Mouse (Mus musculus): ENCODE measurements around the gene Irf6.

DNA sequence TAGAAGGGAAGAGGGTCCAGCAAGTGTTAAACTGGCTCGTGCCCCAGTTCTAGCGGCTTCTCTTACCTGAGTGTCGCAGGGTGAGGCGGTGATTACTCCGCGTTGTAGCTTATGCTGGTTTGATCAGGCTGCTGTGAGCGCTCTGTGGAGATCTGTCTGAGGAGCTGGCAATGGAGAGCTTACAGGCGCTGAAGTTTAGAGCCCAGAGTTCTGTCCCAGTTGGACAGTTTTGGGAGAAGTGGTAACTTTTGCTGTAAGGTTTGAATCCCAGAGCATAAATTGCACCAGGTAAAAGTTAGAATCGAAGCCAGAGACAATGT is 20.9 kb downstream of the Irf6 start:
- TF ChIP-seq GATA1 (IDR thresholded peaks at IDR 0.05; ENCODE audit: borderline replicate concordance, low read length) = no peak
- TF ChIP-seq CTCF (IDR thresholded peaks at IDR 0.05; ENCODE audit: low read depth, low read length) = no peak

Data from G1E (cell line).